Mouse (Mus musculus) left cerebral cortex, adult 18-20 months (tissue): Measurements from ENCODE around the gene 6030452D12Rik. TPM values are rescaled to one million over a fixed set of nuclear protein-coding genes. Genes with fewer than 3 reads are reported as not detected.
A peak's percentile ranks its signal among the peaks of the same experiment; 100 is the strongest.

Experiments used
- DNase-seq, 2 experiments: peaks; one replicate each; pipeline ENCODE4 v3.0.0; 2021 to 2022; ENCODE audit warnings: low spot score in 2 of 2, mixed read lengths in 1 of 2
- total RNA-seq, 2 experiments: library from RNA; stranded (reverse); gene quantifications; 2 replicates each; pipeline ENCODE4 v1.2.3; 2021

The 6030452D12Rik gene
- total RNA-seq, 2 experiments from 2014 or later = not detected

- DNase-seq = no peak
Measured at GRCm38 (mm10) chr8:106516581-106516980, 16.3 kb downstream of the 6030452D12Rik start.

GRCm38 (mm10) chr8:106518763-106519162 lies 18.4 kb downstream of the 6030452D12Rik start:
- no peak for DNase-seq

- DNase-seq = no peak
Measured at GRCm38 (mm10) chr8:106520578-106520977, 20.3 kb downstream of the 6030452D12Rik start.

- DNase-seq = no peak
Measured at GRCm38 (mm10) chr8:106521845-106522244, 21.5 kb downstream of the 6030452D12Rik start.

- no peak for DNase-seq
Measured at GRCm38 (mm10) chr8:106526725-106527124, 26.4 kb downstream of the 6030452D12Rik start.

- no peak for DNase-seq
Measured at GRCm38 (mm10) chr8:106527241-106528036, 27.1 kb downstream of the 6030452D12Rik start.

GRCm38 (mm10) chr8:106528596-106529249 lies 28.4 kb downstream of the 6030452D12Rik start:
- no peak for DNase-seq

GRCm38 (mm10) chr8:106529885-106530482 lies 29.7 kb downstream of the 6030452D12Rik start:
- no peak for DNase-seq

- DNase-seq = no peak
Measured at GRCm38 (mm10) chr8:106530566-106530965, 30.2 kb downstream of the 6030452D12Rik start.

- DNase-seq = no peak
Measured at GRCm38 (mm10) chr8:106533709-106534108, 33.4 kb downstream of the 6030452D12Rik start.

GRCm38 (mm10) chr8:106534449-106534848 lies 34.1 kb downstream of the 6030452D12Rik start:
- DNase-seq = peak; percentile 26 to 47

GRCm38 (mm10) chr8:106535448-106535847 lies 35.1 kb downstream of the 6030452D12Rik start:
- no peak for DNase-seq

GRCm38 (mm10) chr8:106539193-106539592 lies 38.9 kb downstream of the 6030452D12Rik start:
- no peak for DNase-seq

GRCm38 (mm10) chr8:106541002-106541401 lies 40.7 kb downstream of the 6030452D12Rik start:
- no peak for DNase-seq

GRCm38 (mm10) chr8:106543043-106543442 lies 42.7 kb downstream of the 6030452D12Rik start:
- DNase-seq = no peak

GRCm38 (mm10) chr8:106545149-106545548 lies 44.8 kb downstream of the 6030452D12Rik start:
- no peak for DNase-seq

GRCm38 (mm10) chr8:106546746-106547145 lies 46.4 kb downstream of the 6030452D12Rik start:
- no peak for DNase-seq

GRCm38 (mm10) chr8:106548366-106548936 lies 48.1 kb downstream of the 6030452D12Rik start:
- no peak for DNase-seq

GRCm38 (mm10) chr8:106550906-106551305 lies 50.6 kb downstream of the 6030452D12Rik start:
- no peak for DNase-seq

- DNase-seq = no peak
Measured at GRCm38 (mm10) chr8:106554011-106554410, 53.7 kb downstream of the 6030452D12Rik start.

- no peak for DNase-seq
Measured at GRCm38 (mm10) chr8:106556068-106556645, 55.8 kb downstream of the 6030452D12Rik start.
